Mouse (Mus musculus): ENCODE results near the gene Ahcyl2.

- TF ChIP-seq CTCF (IDR thresholded peaks at IDR 0.05; ENCODE audit: insufficient read depth, low read length) (no peak), POLR2A (IDR thresholded peaks at IDR 0.05; ENCODE audit: borderline replicate concordance, extremely low read depth, low read depth, low read length) (no peak)
These were observed 8.7 kb upstream of the Ahcyl2 start for GRCm38 (mm10) chr6:29759012-29759679.

All from lung, adult 2 months (tissue).